Mouse (Mus musculus): ENCODE measurements around the gene Mup8. TPM values are rescaled to one million over a fixed set of nuclear protein-coding genes. Genes with fewer than 3 reads are reported as not detected.
"Not testable (repeated sequence)": the region's sequence is repeated elsewhere in the genome, so short reads cannot be mapped to it uniquely, and the experiment has no call there.

The Mup8 gene
- polyA plus RNA-seq (2014; fragmentation: Nextera tagmentation; extraction: Ambion mirVana): not detected in 2 replicates

DNA sequence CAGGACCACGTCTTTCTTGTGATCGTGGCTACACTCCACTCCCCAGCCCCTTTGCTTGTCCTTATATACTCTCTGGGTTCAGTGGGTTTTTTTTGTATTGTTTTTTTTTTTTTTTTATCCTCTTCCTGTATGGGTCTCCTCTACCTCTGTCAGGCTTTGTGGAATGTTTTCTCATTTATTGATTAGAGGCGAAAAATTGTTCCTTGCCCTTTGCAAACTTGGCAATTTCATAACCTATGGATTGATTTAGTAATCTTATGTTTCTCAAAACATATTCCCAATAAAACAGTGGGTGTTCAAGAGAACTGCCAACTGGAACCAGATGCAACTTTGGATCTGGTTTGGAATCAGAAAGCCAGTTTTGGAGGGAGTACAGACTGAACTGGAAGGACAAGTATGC lies at the start of gene Mup8:
Mup8 (minus strand) TSS at position 101 of the 400 bp plus-strand sequence.
- not testable (repeated sequence) for H3K4me2 ChIP-seq; ATAC-seq (replicated peaks; ENCODE audit: insufficient number of reproducible peaks, low FRiP score, low TSS enrichment); H3K9me3 ChIP-seq (replicated peaks; ENCODE audit: control insufficient read depth, low read length); H3K9ac ChIP-seq (ENCODE audit: low read depth, low read length); H3K27me3 ChIP-seq (ENCODE audit: control insufficient read depth, insufficient read depth, low read length); H3K4me3 ChIP-seq (ENCODE audit: low read depth, low read length); H3K4me1 ChIP-seq (ENCODE audit: control insufficient read depth, insufficient read depth, low read length); H3K27ac ChIP-seq (ENCODE audit: low read depth, low read length); H3K36me3 ChIP-seq (ENCODE audit: control insufficient read depth, insufficient read depth, low read length)
- WGBS (ENCODE audit: insufficient replicate concordance): 75% methylated on average over 3 of the region's 3 CpGs

DNA sequence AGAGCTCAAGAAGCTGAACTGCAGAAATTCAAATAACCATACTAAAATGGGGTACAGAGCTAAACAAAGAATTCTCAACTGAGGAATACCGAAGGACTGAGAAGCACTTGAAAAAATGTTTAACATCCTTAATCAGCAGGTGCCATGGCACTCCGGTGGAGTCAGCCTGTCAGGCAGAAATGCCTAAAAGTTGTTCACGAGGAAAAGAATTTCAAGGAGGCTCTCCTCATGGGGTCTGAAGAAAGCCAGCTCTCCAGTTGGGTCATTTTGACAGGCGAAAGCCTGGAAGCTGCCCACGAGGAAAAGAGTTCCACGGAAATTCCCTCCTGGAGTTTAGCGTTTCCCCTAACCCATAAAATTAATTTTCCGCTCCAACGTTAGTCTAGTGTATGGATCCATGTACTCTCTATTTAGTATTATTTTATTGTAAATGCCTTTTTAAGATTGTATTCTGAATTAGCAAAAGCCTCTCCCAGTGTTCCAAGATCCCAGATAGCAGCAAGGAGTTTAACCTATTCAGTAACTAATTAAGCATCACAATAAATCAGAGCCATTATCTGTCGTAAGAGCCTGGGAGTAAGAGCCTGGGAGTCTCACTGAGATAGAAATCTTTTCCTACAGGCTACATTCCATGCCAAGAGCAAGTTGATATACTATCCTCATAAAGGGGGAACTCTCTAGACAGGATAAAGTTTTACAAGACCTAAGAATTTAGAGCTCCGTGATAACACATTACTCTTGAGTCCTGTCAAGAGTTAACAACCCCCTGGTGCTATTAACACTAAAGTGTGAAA lies 43.8 kb upstream of the Mup8 start:
- not testable (repeated sequence) for H3K4me1 ChIP-seq (ENCODE audit: control insufficient read depth, insufficient read depth, low read length); H3K4me3 ChIP-seq (ENCODE audit: low read depth, low read length); ATAC-seq (replicated peaks; ENCODE audit: insufficient number of reproducible peaks, low FRiP score, low TSS enrichment); H3K4me2 ChIP-seq; H3K9me3 ChIP-seq (replicated peaks; ENCODE audit: control insufficient read depth, low read length); H3K27me3 ChIP-seq (ENCODE audit: control insufficient read depth, insufficient read depth, low read length); H3K36me3 ChIP-seq (ENCODE audit: control insufficient read depth, insufficient read depth, low read length); H3K9ac ChIP-seq (ENCODE audit: low read depth, low read length); H3K27ac ChIP-seq (ENCODE audit: low read depth, low read length)
- WGBS (ENCODE audit: insufficient replicate concordance): 77% methylated on average over 11 of the region's 11 CpGs

DNA sequence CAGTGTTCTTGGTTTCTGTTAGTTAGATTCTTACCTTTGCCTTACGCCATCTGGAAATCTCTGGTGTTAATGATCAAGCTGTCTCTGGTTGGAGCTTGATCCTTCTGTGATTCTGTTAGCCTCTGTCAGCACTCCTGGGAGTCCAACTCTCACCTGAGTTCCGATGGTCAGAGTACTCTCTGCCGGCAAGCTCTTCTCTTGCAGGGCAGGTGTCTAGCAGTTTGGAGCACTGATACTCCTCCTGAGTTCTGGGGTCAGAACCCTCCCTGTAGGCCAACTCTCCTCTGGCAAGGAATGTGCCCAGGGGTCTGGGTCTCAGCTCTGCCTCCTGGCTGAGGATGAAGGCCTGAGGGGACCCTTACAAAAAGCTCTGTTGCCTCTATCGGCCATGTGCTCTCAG lies 40.3 kb upstream of the Mup8 start:
- not testable (repeated sequence) for H3K27me3 ChIP-seq (ENCODE audit: control insufficient read depth, insufficient read depth, low read length); H3K4me3 ChIP-seq (ENCODE audit: low read depth, low read length); ATAC-seq (replicated peaks; ENCODE audit: insufficient number of reproducible peaks, low FRiP score, low TSS enrichment); H3K4me1 ChIP-seq (ENCODE audit: control insufficient read depth, insufficient read depth, low read length); H3K9me3 ChIP-seq (replicated peaks; ENCODE audit: control insufficient read depth, low read length); H3K27ac ChIP-seq (ENCODE audit: low read depth, low read length); H3K4me2 ChIP-seq; H3K36me3 ChIP-seq (ENCODE audit: control insufficient read depth, insufficient read depth, low read length); H3K9ac ChIP-seq (ENCODE audit: low read depth, low read length)
- 94% methylated on average over 3 of the region's 4 CpGs for WGBS (ENCODE audit: insufficient replicate concordance)

Other genes with a start within 250 kb of the Mup8 start
- gene Mup7, start 152.1 kb downstream of the Mup8 start, polyA plus RNA-seq (2014; fragmentation: Nextera tagmentation; extraction: Ambion mirVana): not detected in 2 replicates
- gene Mup2, start 68.3 kb downstream of the Mup8 start, polyA plus RNA-seq (2014; fragmentation: Nextera tagmentation; extraction: Ambion mirVana): not detected in 2 replicates
- gene Mup9, start 199.4 kb upstream of the Mup8 start, polyA plus RNA-seq (2014; fragmentation: Nextera tagmentation; extraction: Ambion mirVana): not detected in 2 replicates

All from heart, embryonic 11.5 days (tissue).